Mouse (Mus musculus): Measurements from ENCODE around the gene Gli1. TPM values are rescaled to one million over a fixed set of nuclear protein-coding genes. Genes with fewer than 3 reads are reported as not detected.
A peak's percentile ranks its signal among the peaks of the same experiment; 100 is the strongest.

The Gli1 gene
- polyA plus RNA-seq, 1 experiment from 2014 or later: 10.2 TPM

DNA sequence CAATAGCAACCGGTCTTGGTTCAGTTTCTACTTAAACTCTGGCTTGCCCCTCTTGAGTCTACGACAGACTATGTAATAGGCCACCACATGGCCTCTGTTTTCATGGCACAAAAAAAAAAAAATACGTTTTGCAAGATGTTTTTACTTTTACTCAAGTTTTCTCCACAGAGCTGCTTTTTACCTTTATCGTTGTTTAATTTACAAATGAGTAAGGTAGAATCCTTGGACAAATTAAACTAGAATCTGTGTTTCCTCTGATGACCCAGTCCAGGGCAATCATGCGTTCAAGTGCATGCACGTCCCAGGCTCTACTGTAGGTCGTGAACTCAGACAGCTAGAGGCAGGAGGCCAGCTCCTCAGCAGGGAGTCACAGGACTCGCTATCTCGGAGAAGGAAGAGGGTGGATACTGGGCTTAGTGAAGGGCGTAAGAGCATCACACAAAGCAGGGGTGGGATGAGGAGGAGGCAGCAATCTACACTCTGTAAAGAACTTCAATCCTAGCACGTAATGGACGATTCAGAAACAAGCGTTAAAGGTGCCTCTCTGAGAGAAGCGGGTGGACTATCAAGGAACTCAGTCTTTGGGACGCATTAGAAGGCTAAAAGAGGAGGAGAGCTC is 52.1 kb downstream of the Gli1 start:
- peaks cover 30% of the 10 kb centered on the region for H3K4me1 ChIP-seq (ENCODE audit: control insufficient read depth, insufficient read depth, low read length)
- peaks cover 42% of the 10 kb centered on the region for H3K36me3 ChIP-seq (ENCODE audit: control insufficient read depth, insufficient read depth, low read length)
- H3K27me3 ChIP-seq (replicated peaks; ENCODE audit: control insufficient read depth, insufficient read depth, low read length): no peaks in the 10 kb centered on the region
- no peaks in the 10 kb centered on the region for H3K9me3 ChIP-seq (ENCODE audit: control insufficient read depth, low read length)
- 1% methylated on average over 15 of the region's 15 CpGs for WGBS
- ATAC-seq (ENCODE audit: low read depth): peak; percentile 3; the same call in 1 of the 2 replicates
- H3K9ac ChIP-seq (ENCODE audit: low read depth, low read length): peak overlapping the region; percentile 84
- peak overlapping the region; percentile 95 for H3K4me2 ChIP-seq (ENCODE audit: low read depth, low read length)
- DNase-seq (ENCODE audit: low spot score): peak; percentile 65
- H3K27ac ChIP-seq (replicated peaks; ENCODE audit: low read depth, low read length): peak overlapping the region; percentile 98
- peak overlapping the region; percentile 59 for H3K4me3 ChIP-seq (ENCODE audit: low read depth, low read length)

DNA sequence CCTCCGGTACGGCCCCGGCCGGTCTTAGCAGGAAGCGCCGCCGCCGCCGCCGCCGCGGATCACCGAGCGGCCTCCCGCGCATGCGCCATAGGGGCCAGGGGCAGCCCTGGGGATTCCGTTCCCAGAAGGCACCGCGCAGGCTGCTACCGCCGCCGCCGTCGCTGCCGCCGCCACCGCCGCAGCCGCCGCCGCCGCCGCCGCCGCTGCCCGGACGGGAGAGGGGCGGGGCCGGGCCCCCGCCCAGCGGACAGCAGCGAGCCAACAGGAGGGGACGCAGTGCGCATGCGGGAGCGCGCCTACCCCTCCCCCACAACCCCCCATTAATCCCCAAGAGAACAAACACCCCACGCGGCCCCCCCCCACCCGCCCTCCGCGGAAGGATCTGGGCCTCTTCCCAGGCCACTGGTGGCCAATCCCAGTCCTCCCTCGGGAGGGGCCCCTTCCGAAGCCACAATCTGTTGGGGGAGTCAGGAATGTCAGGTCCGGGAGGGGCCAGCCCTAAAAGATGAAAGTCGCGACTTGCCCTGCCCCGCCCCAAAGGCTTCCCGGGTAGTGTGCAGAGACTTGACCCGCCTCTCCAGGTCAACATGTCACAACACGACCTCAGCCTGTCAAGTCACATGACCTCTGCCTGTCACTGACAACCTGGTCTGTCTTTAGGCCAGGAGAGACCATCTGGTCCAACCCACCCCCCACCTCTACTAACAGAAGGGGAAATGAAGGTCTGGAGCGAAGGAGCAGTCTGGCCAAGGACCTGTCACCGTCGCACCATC is 52.8 kb downstream of the Gli1 start, which contains the start of gene Mbd6:
Mbd6 (minus strand) TSS at position 219 of the 773 bp plus-strand sequence.
- Histone ChIP-seq H3K36me3 (ENCODE audit: control insufficient read depth, insufficient read depth, low read length) (peaks cover 42% of the 10 kb centered on the region), H3K4me3 (ENCODE audit: low read depth, low read length) (peak within 1 kb of the TSS; percentile 59), H3K27ac (replicated peaks; ENCODE audit: low read depth, low read length) (peak within 1 kb of the TSS; percentile 98), H3K4me1 (ENCODE audit: control insufficient read depth, insufficient read depth, low read length) (peaks cover 30% of the 10 kb centered on the region), H3K27me3 (replicated peaks; ENCODE audit: control insufficient read depth, insufficient read depth, low read length) (no peaks in the 10 kb centered on the region), H3K4me2 (ENCODE audit: low read depth, low read length) (peak within 1 kb of the TSS; percentile 95), H3K9ac (ENCODE audit: low read depth, low read length) (peak within 1 kb of the TSS; percentile 84), H3K9me3 (ENCODE audit: control insufficient read depth, low read length) (no peaks in the 10 kb centered on the region)
- under 1% methylated on average over 12 of the region's 65 CpGs for WGBS
- ATAC-seq (ENCODE audit: low read depth) (peak; percentile 9), DNase-seq (ENCODE audit: low spot score) (peak; percentile 86)

DNA sequence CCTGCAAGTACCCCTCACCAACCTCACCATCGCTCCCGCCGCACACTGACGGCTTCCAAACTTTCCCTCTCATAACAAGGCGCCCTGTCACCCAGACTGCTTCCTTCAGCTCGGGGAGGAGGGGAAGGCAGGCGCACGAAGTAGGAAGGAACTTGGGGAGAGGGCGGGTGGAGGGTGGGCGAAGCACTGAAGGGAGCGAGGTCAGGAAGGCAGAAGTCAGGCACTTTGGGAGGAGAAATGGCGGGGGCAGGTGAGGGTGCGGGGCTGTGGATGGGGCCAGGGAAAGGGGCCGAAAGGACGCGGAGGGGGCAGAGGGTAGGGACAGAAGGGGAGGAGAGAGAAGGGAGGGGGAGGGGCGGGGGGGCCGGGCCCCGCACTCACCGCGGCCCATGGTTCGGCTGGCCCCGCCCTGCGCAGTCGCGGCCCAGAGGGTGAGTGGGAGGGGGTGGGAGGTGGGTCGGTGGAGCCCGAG is 53.4 kb downstream of the Gli1 start:
- Histone ChIP-seq H3K9me3 (ENCODE audit: control insufficient read depth, low read length) (no peaks in the 10 kb centered on the region), H3K36me3 (ENCODE audit: control insufficient read depth, insufficient read depth, low read length) (peaks cover 42% of the 10 kb centered on the region)

DNA sequence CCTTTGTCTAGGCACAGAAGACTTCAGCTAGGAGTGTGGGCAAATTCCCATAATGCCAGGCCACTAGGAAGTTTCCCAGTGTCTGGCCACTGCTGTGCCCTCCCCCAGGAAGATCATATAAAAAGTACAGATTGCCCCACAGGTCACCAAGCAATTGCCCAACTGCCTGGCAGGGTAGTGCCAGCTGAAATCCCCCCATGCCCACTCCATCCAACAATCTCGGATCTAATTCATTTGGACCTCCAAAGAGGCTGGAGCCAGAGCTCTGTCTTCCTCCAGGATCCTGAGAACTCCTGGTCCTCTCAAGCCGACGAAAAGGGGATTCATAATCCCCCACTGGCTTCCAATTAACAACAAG is 53.9 kb downstream of the Gli1 start:
- Histone ChIP-seq H3K9ac (ENCODE audit: low read depth, low read length) (peak overlapping the region; percentile 84), H3K9me3 (ENCODE audit: control insufficient read depth, low read length) (no peaks in the 10 kb centered on the region), H3K4me1 (ENCODE audit: control insufficient read depth, insufficient read depth, low read length) (peaks cover 30% of the 10 kb centered on the region), H3K36me3 (ENCODE audit: control insufficient read depth, insufficient read depth, low read length) (peaks cover 44% of the 10 kb centered on the region), H3K27ac (replicated peaks; ENCODE audit: low read depth, low read length) (peak overlapping the region; percentile 98), H3K27me3 (replicated peaks; ENCODE audit: control insufficient read depth, insufficient read depth, low read length) (no peaks in the 10 kb centered on the region), H3K4me3 (ENCODE audit: low read depth, low read length) (peak overlapping the region; percentile 59), H3K4me2 (ENCODE audit: low read depth, low read length) (peak overlapping the region; percentile 95)
- 0% methylated on average over 3 of the region's 3 CpGs for WGBS
- DNase-seq (ENCODE audit: low spot score): no peak
- no peak for ATAC-seq (ENCODE audit: low read depth)

More for the DNA sequence above, 53.4 kb downstream of the Gli1 start:
- H3K9ac ChIP-seq (ENCODE audit: low read depth, low read length): peak overlapping the region; percentile 84
- peak overlapping the region; percentile 95 for H3K4me2 ChIP-seq (ENCODE audit: low read depth, low read length)
- peak; percentile 82 for DNase-seq (ENCODE audit: low spot score)
- 0% methylated on average over 16 of the region's 28 CpGs for WGBS
- peak overlapping the region; percentile 98 for H3K27ac ChIP-seq (replicated peaks; ENCODE audit: low read depth, low read length)
- ATAC-seq (ENCODE audit: low read depth): peak; percentile 16
- H3K4me3 ChIP-seq (ENCODE audit: low read depth, low read length): peak overlapping the region; percentile 59
- H3K27me3 ChIP-seq (replicated peaks; ENCODE audit: control insufficient read depth, insufficient read depth, low read length): no peaks in the 10 kb centered on the region
- H3K4me1 ChIP-seq (ENCODE audit: control insufficient read depth, insufficient read depth, low read length): peaks cover 30% of the 10 kb centered on the region

DNA sequence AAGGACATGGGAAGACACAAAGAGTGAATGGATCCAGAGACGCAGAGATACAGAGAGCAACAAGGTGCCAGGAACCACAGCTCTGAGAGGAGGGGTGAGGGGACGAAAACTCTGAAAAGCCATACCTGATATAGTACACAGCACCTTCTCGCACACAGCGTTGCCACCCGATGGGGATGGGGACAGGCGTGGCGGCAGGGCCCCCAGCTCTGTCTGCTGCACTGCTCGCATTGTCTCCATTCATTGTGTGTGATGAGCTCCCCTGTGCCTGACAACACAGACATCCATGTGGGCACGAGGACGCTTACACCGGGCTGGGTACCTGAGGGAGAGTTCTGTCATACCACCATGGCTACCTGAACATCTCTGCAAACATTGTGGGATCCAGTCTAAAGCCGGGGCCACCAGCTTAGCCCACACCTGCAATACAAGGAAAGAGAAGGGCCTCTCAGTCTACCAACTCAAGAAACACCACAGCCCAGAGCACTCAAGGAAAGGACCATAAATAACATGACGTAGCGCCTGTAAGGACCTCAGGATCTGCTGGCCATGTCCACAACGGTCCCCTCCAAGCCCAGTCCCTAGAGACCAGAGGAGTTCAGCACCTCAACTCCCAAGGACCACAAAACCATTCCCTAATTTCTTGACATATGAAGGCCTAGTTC is 54.4 kb downstream of the Gli1 start:
- Histone ChIP-seq H3K4me3 (ENCODE audit: low read depth, low read length) (peak overlapping the region; percentile 59), H3K27ac (replicated peaks; ENCODE audit: low read depth, low read length) (peak overlapping the region; percentile 98), H3K36me3 (ENCODE audit: control insufficient read depth, insufficient read depth, low read length) (peaks cover 49% of the 10 kb centered on the region), H3K4me1 (ENCODE audit: control insufficient read depth, insufficient read depth, low read length) (peaks cover 27% of the 10 kb centered on the region), H3K9me3 (ENCODE audit: control insufficient read depth, low read length) (no peaks in the 10 kb centered on the region), H3K4me2 (ENCODE audit: low read depth, low read length) (peak overlapping the region; percentile 95), H3K9ac (ENCODE audit: low read depth, low read length) (peak overlapping the region; percentile 84), H3K27me3 (replicated peaks; ENCODE audit: control insufficient read depth, insufficient read depth, low read length) (no peaks in the 10 kb centered on the region)
- no peak for DNase-seq (ENCODE audit: low spot score)
- ATAC-seq (ENCODE audit: low read depth): no peak
- 79% methylated on average over 15 of the region's 15 CpGs for WGBS

DNA sequence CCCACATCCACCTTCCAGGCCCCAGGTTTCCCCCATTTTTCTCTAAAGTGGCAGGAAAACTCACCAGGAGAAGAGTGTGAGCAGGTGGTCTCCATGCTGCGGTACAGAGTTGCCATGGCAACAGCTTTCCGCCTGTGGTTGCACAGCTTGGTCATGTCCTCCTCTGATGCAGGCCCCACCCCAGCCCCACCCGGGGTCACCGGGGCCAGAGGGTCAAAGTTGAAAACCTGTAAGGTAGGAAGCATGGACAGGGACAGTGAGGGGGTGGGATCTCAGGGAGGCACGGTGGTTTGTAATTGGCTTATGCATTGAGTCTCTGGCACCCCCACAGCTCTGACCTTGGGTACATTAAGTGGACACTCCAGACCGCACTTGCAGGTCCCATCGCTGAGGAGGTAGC is 55.0 kb downstream of the Gli1 start:
- ATAC-seq (ENCODE audit: low read depth) (no peak), DNase-seq (ENCODE audit: low spot score) (no peak)
- Histone ChIP-seq H3K27ac (replicated peaks; ENCODE audit: low read depth, low read length) (no peak overlapping the region), H3K27me3 (replicated peaks; ENCODE audit: control insufficient read depth, insufficient read depth, low read length) (no peaks in the 10 kb centered on the region), H3K36me3 (ENCODE audit: control insufficient read depth, insufficient read depth, low read length) (peaks cover 56% of the 10 kb centered on the region), H3K4me3 (ENCODE audit: low read depth, low read length) (0 out of 2 replicates have a peak overlapping the region, but pooled peaks have one; percentile 59), H3K9me3 (ENCODE audit: control insufficient read depth, low read length) (no peaks in the 10 kb centered on the region), H3K9ac (ENCODE audit: low read depth, low read length) (peak overlapping the region; percentile 41; the same call in 1 of the 2 replicates), H3K4me2 (ENCODE audit: low read depth, low read length) (peak overlapping the region; percentile 95), H3K4me1 (ENCODE audit: control insufficient read depth, insufficient read depth, low read length) (peaks cover 20% of the 10 kb centered on the region)
- WGBS: 57% methylated on average over 7 of the region's 7 CpGs

DNA sequence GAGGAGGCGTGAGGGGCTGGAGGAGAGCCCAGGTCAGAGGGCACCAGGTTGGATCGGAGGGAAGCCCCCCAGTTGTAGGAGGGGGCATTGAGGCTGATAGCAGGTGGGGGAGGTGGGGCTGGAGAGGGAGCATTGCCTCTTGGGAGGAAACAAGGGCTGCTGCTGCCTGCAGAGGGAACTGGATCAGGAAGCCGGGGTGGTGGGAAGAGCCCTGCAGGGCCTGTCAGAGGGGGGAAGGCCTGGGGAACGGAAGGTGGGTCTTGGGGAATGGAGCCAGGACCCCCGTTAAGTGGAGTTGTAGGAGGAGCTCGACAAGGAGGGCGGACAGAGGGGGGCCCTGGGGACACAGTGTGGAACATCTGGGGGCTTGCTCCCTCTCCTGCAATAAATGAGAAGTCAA is 55.6 kb downstream of the Gli1 start:
- ATAC-seq (ENCODE audit: low read depth) (no peak), DNase-seq (ENCODE audit: low spot score) (no peak)
- Histone ChIP-seq H3K9ac (ENCODE audit: low read depth, low read length) (peak overlapping the region; percentile 41; the same call in 1 of the 2 replicates), H3K4me1 (ENCODE audit: control insufficient read depth, insufficient read depth, low read length) (peaks cover 16% of the 10 kb centered on the region), H3K27ac (replicated peaks; ENCODE audit: low read depth, low read length) (no peak overlapping the region), H3K9me3 (ENCODE audit: control insufficient read depth, low read length) (no peaks in the 10 kb centered on the region), H3K27me3 (replicated peaks; ENCODE audit: control insufficient read depth, insufficient read depth, low read length) (no peaks in the 10 kb centered on the region), H3K4me2 (ENCODE audit: low read depth, low read length) (0 out of 2 replicates have a peak overlapping the region, but pooled peaks have one; percentile 95), H3K4me3 (ENCODE audit: low read depth, low read length) (no peak overlapping the region), H3K36me3 (ENCODE audit: control insufficient read depth, insufficient read depth, low read length) (peaks cover 62% of the 10 kb centered on the region)
- WGBS: 60% methylated on average over 5 of the region's 7 CpGs

DNA sequence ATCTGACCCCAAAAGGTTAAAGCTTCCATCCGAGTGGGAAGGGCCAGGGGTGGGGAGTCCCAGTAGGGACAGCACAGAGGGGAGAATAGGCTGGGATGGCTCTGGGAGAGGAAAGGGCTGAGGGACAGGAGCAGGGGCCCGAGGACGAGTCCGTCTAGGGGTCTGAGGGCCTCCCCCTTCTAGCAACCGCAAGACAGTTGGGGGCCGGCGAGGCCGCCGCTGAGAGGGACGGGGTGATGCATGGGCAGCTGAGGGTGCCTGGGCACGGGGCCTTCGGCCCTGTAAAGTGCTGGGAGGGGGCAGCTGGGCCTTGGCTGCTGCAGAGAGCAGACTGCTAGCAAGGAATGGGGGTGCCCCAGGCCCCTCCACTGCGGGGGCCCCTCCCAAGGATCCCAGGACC is 56.1 kb downstream of the Gli1 start:
- peaks cover 67% of the 10 kb centered on the region for H3K36me3 ChIP-seq (ENCODE audit: control insufficient read depth, insufficient read depth, low read length)
- H3K4me3 ChIP-seq (ENCODE audit: low read depth, low read length): no peak overlapping the region
- no peak for DNase-seq (ENCODE audit: low spot score)
- 76% methylated on average over 4 of the region's 13 CpGs for WGBS
- H3K4me1 ChIP-seq (ENCODE audit: control insufficient read depth, insufficient read depth, low read length): peaks cover 16% of the 10 kb centered on the region
- H3K4me2 ChIP-seq (ENCODE audit: low read depth, low read length): no peak overlapping the region
- no peaks in the 10 kb centered on the region for H3K9me3 ChIP-seq (ENCODE audit: control insufficient read depth, low read length)
- no peak overlapping the region; the same call in 1 of the 2 replicates for H3K27ac ChIP-seq (replicated peaks; ENCODE audit: low read depth, low read length)
- H3K9ac ChIP-seq (ENCODE audit: low read depth, low read length): 0 out of 2 replicates have a peak overlapping the region, but pooled peaks have one; percentile 32
- H3K27me3 ChIP-seq (replicated peaks; ENCODE audit: control insufficient read depth, insufficient read depth, low read length): no peaks in the 10 kb centered on the region
- ATAC-seq (ENCODE audit: low read depth): no peak

Data from embryonic facial prominence, embryonic 14.5 days (tissue).